Mouse (Mus musculus) right cerebral cortex, postnatal 14 days (tissue): ENCODE results near the gene Slc29a4.

Experiments used
- DNase-seq: peaks from one replicate; pipeline ENCODE4 v3.0.0; 2022

Slc29a4 gene

GRCm38 (mm10) chr5:142697742-142698141 is 5.4 kb downstream of the Slc29a4 start:
- DNase-seq = no peak

- no peak for DNase-seq
These were observed 8.7 kb downstream of the Slc29a4 start for GRCm38 (mm10) chr5:142700842-142701589.

- DNase-seq = peak; percentile 72
These were observed 9.6 kb downstream of the Slc29a4 start for GRCm38 (mm10) chr5:142701651-142702510.

- DNase-seq = no peak
These were observed 10.3 kb downstream of the Slc29a4 start for GRCm38 (mm10) chr5:142702511-142703138.

GRCm38 (mm10) chr5:142703569-142703968 is 11.3 kb downstream of the Slc29a4 start:
- peak; percentile 82 for DNase-seq

- no peak for DNase-seq
These were observed 15.4 kb downstream of the Slc29a4 start for GRCm38 (mm10) chr5:142707709-142708108.

- no peak for DNase-seq
These were observed 17.1 kb downstream of the Slc29a4 start for GRCm38 (mm10) chr5:142709436-142709835.

GRCm38 (mm10) chr5:142712373-142712772 is 20.1 kb downstream of the Slc29a4 start:
- no peak for DNase-seq

- DNase-seq = no peak
These were observed 21.7 kb downstream of the Slc29a4 start for GRCm38 (mm10) chr5:142713966-142714365.

GRCm38 (mm10) chr5:142715059-142715458 is 22.7 kb downstream of the Slc29a4 start:
- DNase-seq = no peak

GRCm38 (mm10) chr5:142716056-142716455 is 23.7 kb downstream of the Slc29a4 start:
- DNase-seq = no peak

- peak; percentile 90 for DNase-seq
These were observed 25.7 kb downstream of the Slc29a4 start for GRCm38 (mm10) chr5:142718037-142718436.

GRCm38 (mm10) chr5:142718486-142718885 is 26.2 kb downstream of the Slc29a4 start:
- DNase-seq = no peak

GRCm38 (mm10) chr5:142719897-142720296 is 27.6 kb downstream of the Slc29a4 start:
- no peak for DNase-seq

- DNase-seq = peak; percentile 67
These were observed 31.3 kb downstream of the Slc29a4 start for GRCm38 (mm10) chr5:142723520-142724133.

- DNase-seq = no peak
These were observed 32.0 kb downstream of the Slc29a4 start for GRCm38 (mm10) chr5:142724265-142724664.

- no peak for DNase-seq
These were observed 34.4 kb downstream of the Slc29a4 start for GRCm38 (mm10) chr5:142726748-142727147.

GRCm38 (mm10) chr5:142728301-142728700 is 36.0 kb downstream of the Slc29a4 start:
- no peak for DNase-seq

GRCm38 (mm10) chr5:142730295-142730694 is 38.0 kb downstream of the Slc29a4 start:
- DNase-seq = no peak

- DNase-seq = no peak
These were observed 39.6 kb downstream of the Slc29a4 start for GRCm38 (mm10) chr5:142731916-142732315.

GRCm38 (mm10) chr5:142739941-142740340 is 47.6 kb downstream of the Slc29a4 start:
- no peak for DNase-seq

GRCm38 (mm10) chr5:142747026-142747629 is 54.8 kb downstream of the Slc29a4 start:
- DNase-seq = no peak

- DNase-seq = no peak
These were observed 57.9 kb downstream of the Slc29a4 start for GRCm38 (mm10) chr5:142750173-142750572.
